Mouse (Mus musculus): ENCODE measurements at regions not wholly inside any gene's neighbourhood (a gene's known extent, or its start where the extent isn't known, plus 50 kb on each side); places are given as distances from the start of the nearest gene placed in this dataset.
A peak's percentile ranks its signal among the peaks of the same experiment; 100 is the strongest.

GRCm38 (mm10) chr4:27845521-27845920 is 967.4 kb upstream of the Epha7 start:
- no peak overlapping the region for H3K9ac ChIP-seq
- no peaks in the 10 kb centered on the region for H3K36me3 ChIP-seq
- WGBS = 76% methylated on average over 5 of the region's 5 CpGs
- no peaks in the 10 kb centered on the region for H3K9me3 ChIP-seq
- no peak overlapping the region for H3K27ac ChIP-seq
- no peak overlapping the region for H3K4me3 ChIP-seq
- no peaks in the 10 kb centered on the region for H3K27me3 ChIP-seq
- no peak overlapping the region for H3K4me2 ChIP-seq (replicated peaks)
- no peaks in the 10 kb centered on the region for H3K4me1 ChIP-seq
- ATAC-seq (ENCODE audit: insufficient number of reproducible peaks, insufficient read depth, low FRiP score, low TSS enrichment) = no peak

- H3K4me2 ChIP-seq (replicated peaks) = no peak overlapping the region
- no peak overlapping the region for H3K27ac ChIP-seq
- no peak overlapping the region for H3K4me3 ChIP-seq
- no peaks in the 10 kb centered on the region for H3K4me1 ChIP-seq
- no peaks in the 10 kb centered on the region for H3K9me3 ChIP-seq
- 96% methylated on average over 5 of the region's 5 CpGs for WGBS
- H3K36me3 ChIP-seq = no peaks in the 10 kb centered on the region
- H3K9ac ChIP-seq = no peak overlapping the region
- no peak for ATAC-seq (ENCODE audit: insufficient number of reproducible peaks, insufficient read depth, low FRiP score, low TSS enrichment)
- H3K27me3 ChIP-seq = no peaks in the 10 kb centered on the region
These were observed 966.8 kb upstream of the Epha7 start for GRCm38 (mm10) chr4:27846106-27846622.

- Histone ChIP-seq H3K4me1 (no peaks in the 10 kb centered on the region), H3K9me3 (no peaks in the 10 kb centered on the region), H3K9ac (no peak overlapping the region), H3K4me2 (replicated peaks) (no peak overlapping the region), H3K4me3 (no peak overlapping the region), H3K36me3 (no peaks in the 10 kb centered on the region), H3K27ac (no peak overlapping the region), H3K27me3 (no peaks in the 10 kb centered on the region)
- WGBS = 89% methylated on average over 2 of the region's 2 CpGs
- no peak for ATAC-seq (ENCODE audit: insufficient number of reproducible peaks, insufficient read depth, low FRiP score, low TSS enrichment)
These were observed 956.8 kb upstream of the Epha7 start for GRCm38 (mm10) chr4:27856086-27856485.

GRCm38 (mm10) chr4:27887262-27887954 is 925.5 kb upstream of the Epha7 start:
- no peaks in the 10 kb centered on the region for H3K36me3 ChIP-seq
- no peak overlapping the region for H3K9ac ChIP-seq
- no peaks in the 10 kb centered on the region for H3K9me3 ChIP-seq
- H3K4me2 ChIP-seq (replicated peaks) = no peak overlapping the region
- H3K4me3 ChIP-seq = no peak overlapping the region
- H3K4me1 ChIP-seq = no peaks in the 10 kb centered on the region
- no peaks in the 10 kb centered on the region for H3K27me3 ChIP-seq
- WGBS = 75% methylated on average over 5 of the region's 5 CpGs
- ATAC-seq (ENCODE audit: insufficient number of reproducible peaks, insufficient read depth, low FRiP score, low TSS enrichment) = no peak
- no peak overlapping the region for H3K27ac ChIP-seq

- 75% methylated on average over 2 of the region's 2 CpGs for WGBS
- Histone ChIP-seq H3K4me3 (no peak overlapping the region), H3K9ac (no peak overlapping the region), H3K27ac (no peak overlapping the region), H3K4me2 (replicated peaks) (no peak overlapping the region), H3K4me1 (no peaks in the 10 kb centered on the region), H3K9me3 (no peaks in the 10 kb centered on the region), H3K36me3 (no peaks in the 10 kb centered on the region), H3K27me3 (no peaks in the 10 kb centered on the region)
- ATAC-seq (ENCODE audit: insufficient number of reproducible peaks, insufficient read depth, low FRiP score, low TSS enrichment) = no peak
These were observed 916.5 kb upstream of the Epha7 start for GRCm38 (mm10) chr4:27896396-27896795.

- H3K9me3 ChIP-seq = no peaks in the 10 kb centered on the region
- no peaks in the 10 kb centered on the region for H3K27me3 ChIP-seq
- no peak overlapping the region for H3K4me2 ChIP-seq (replicated peaks)
- H3K4me3 ChIP-seq = no peak overlapping the region
- H3K36me3 ChIP-seq = no peaks in the 10 kb centered on the region
- WGBS = 80% methylated on average over 2 of the region's 2 CpGs
- no peak for ATAC-seq (ENCODE audit: insufficient number of reproducible peaks, insufficient read depth, low FRiP score, low TSS enrichment)
- H3K9ac ChIP-seq = no peak overlapping the region
- H3K4me1 ChIP-seq = no peaks in the 10 kb centered on the region
- H3K27ac ChIP-seq = no peak overlapping the region
These were observed 867.6 kb upstream of the Epha7 start for GRCm38 (mm10) chr4:27945351-27945750.

GRCm38 (mm10) chr4:27945768-27946167 is 867.2 kb upstream of the Epha7 start:
- H3K9me3 ChIP-seq = no peaks in the 10 kb centered on the region
- H3K27me3 ChIP-seq = no peaks in the 10 kb centered on the region
- no peaks in the 10 kb centered on the region for H3K4me1 ChIP-seq
- H3K9ac ChIP-seq = no peak overlapping the region
- H3K4me3 ChIP-seq = no peak overlapping the region
- no peak for ATAC-seq (ENCODE audit: insufficient number of reproducible peaks, insufficient read depth, low FRiP score, low TSS enrichment)
- WGBS = 71% methylated on average over 1 of the region's 1 CpGs
- no peak overlapping the region for H3K27ac ChIP-seq
- no peak overlapping the region for H3K4me2 ChIP-seq (replicated peaks)
- no peaks in the 10 kb centered on the region for H3K36me3 ChIP-seq

DNA sequence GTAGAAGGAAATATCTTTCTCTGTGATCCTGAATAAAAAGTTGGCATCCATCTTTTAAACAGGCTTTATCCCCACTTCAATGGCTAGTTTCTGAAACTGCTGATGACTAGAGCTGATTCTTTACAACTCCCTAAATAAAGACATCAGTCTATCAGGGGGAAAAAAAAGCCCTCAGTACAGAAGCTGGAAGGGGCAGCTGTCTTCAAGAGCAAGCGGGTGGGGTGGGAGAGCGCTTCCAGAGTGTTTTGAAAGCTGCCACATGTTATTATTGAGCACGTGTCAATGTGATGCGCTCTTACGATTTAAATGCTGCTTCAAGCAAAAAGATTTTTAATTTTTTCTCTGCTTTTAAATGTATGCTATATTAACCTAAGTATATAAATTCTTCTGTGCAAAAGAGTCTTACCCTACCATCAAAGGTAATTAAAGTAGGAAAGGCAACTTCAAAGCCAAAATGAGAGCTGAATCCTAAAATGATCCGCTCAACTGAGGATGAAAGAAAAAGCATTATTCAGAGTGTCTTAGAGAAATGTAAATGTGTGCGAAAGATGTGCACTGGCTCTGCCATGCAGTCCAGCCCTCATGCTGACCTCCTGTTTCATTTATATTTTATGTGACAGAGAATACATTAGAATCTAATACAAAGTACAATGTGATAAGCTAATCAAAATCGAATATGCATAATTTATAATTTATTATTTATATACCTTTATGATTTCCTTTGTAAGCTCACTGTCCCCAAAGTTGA is 862.8 kb upstream of the Epha7 start:
- no peak overlapping the region for H3K4me3 ChIP-seq
- no peaks in the 10 kb centered on the region for H3K27me3 ChIP-seq
- no peaks in the 10 kb centered on the region for H3K4me1 ChIP-seq
- no peak overlapping the region for H3K4me2 ChIP-seq (replicated peaks)
- H3K9me3 ChIP-seq = no peaks in the 10 kb centered on the region
- no peak for ATAC-seq (ENCODE audit: insufficient number of reproducible peaks, insufficient read depth, low FRiP score, low TSS enrichment)
- no peak overlapping the region for H3K27ac ChIP-seq
- 68% methylated on average over 8 of the region's 8 CpGs for WGBS
- H3K36me3 ChIP-seq = no peaks in the 10 kb centered on the region
- H3K9ac ChIP-seq = no peak overlapping the region

DNA sequence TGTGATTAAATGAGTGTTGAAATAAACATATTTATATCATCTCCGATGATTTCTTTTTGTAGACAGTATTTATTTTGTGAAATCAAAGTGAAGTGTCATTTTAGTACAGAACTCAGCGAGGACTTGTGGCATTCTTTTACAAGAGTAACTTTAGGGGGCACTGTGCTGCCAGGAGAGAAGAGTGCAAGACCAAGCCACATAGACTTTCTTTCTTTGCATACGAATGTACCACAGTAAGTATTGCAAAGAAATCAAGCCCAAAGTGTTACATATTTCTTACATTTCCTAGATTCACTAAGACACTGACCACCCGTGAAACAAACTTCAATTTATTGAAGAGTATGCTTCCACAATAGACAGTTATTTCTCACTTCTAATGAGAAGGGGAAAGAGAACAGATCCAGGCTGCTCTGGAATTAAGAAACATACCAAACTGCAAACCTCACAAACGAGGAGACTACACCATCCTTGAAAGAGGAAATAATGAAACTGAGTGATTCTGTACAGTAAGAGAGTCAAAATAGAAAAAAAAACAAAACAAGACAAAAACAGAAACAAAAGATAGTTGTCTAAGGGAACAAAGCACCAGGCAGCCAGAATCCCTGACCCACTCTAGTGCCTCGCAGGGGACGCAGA is 847.8 kb upstream of the Epha7 start:
- H3K4me3 ChIP-seq = no peak overlapping the region
- H3K27me3 ChIP-seq = no peaks in the 10 kb centered on the region
- H3K9ac ChIP-seq = no peak overlapping the region
- H3K9me3 ChIP-seq = no peaks in the 10 kb centered on the region
- H3K4me2 ChIP-seq (replicated peaks) = no peak overlapping the region
- H3K36me3 ChIP-seq = no peaks in the 10 kb centered on the region
- H3K4me1 ChIP-seq = no peaks in the 10 kb centered on the region
- no peak for ATAC-seq (ENCODE audit: insufficient number of reproducible peaks, insufficient read depth, low FRiP score, low TSS enrichment)
- no peak overlapping the region for H3K27ac ChIP-seq
- WGBS = 29% methylated on average over 7 of the region's 7 CpGs

GRCm38 (mm10) chr4:27970569-27970968 is 842.4 kb upstream of the Epha7 start:
- no peaks in the 10 kb centered on the region for H3K4me1 ChIP-seq
- ATAC-seq (ENCODE audit: insufficient number of reproducible peaks, insufficient read depth, low FRiP score, low TSS enrichment) = no peak
- no peak overlapping the region for H3K4me2 ChIP-seq (replicated peaks)

GRCm38 (mm10) chr4:27979210-27979771 is 833.6 kb upstream of the Epha7 start:
- 61% methylated on average over 4 of the region's 4 CpGs for WGBS
- Histone ChIP-seq H3K9ac (no peak overlapping the region), H3K27me3 (no peaks in the 10 kb centered on the region), H3K27ac (no peak overlapping the region), H3K4me2 (replicated peaks) (no peak overlapping the region), H3K4me1 (no peaks in the 10 kb centered on the region), H3K9me3 (no peaks in the 10 kb centered on the region), H3K4me3 (no peak overlapping the region), H3K36me3 (no peaks in the 10 kb centered on the region)
- ATAC-seq (ENCODE audit: insufficient number of reproducible peaks, insufficient read depth, low FRiP score, low TSS enrichment) = 0 out of 2 replicates have a peak, but pooled peaks have one; percentile 35

More at GRCm38 (mm10) chr4:27970569-27970968, 842.4 kb upstream of the Epha7 start:
- Histone ChIP-seq H3K27me3 (no peaks in the 10 kb centered on the region), H3K27ac (no peak overlapping the region), H3K9ac (no peak overlapping the region), H3K36me3 (no peaks in the 10 kb centered on the region), H3K4me3 (no peak overlapping the region), H3K9me3 (no peaks in the 10 kb centered on the region)
- WGBS = 36% methylated on average over 5 of the region's 5 CpGs
